Mouse (Mus musculus) bone marrow, adult 2 months (tissue): ENCODE data around the gene Platr17. TPM values are rescaled to one million over a fixed set of nuclear protein-coding genes. Genes with fewer than 3 reads are reported as not detected.

Experiments used
- H3K27ac ChIP-seq: fragments of 200-500 bp; 2 replicates; pipeline ENCODE4 v1.5.1; 2012; ENCODE audit warnings: low read depth, mild to moderate bottlenecking, control low read depth, inconsistent platforms, low read length; ENCODE audit not compliant: control insufficient read depth, poor library complexity, insufficient read depth
- H3K4me1 ChIP-seq: fragments of 200-500 bp; 2 replicates; pipeline ENCODE4 v1.6.1; 2011; ENCODE audit warnings: low read length; ENCODE audit not compliant: control insufficient read depth, insufficient read depth
- H3K4me3 ChIP-seq: fragments of 200-500 bp; replicated peaks from 2 replicates; pipeline ENCODE3; 2011; ENCODE audit warnings: mild to moderate bottlenecking, low read depth, low read length, control low read depth; ENCODE audit not compliant: control insufficient read depth
- CTCF ChIP-seq: fragments of 200-500 bp; IDR thresholded peaks from 2 replicates; pipeline ENCODE4 v1.5.1; 2011; ENCODE audit warnings: low read length, control low read depth; ENCODE audit not compliant: control insufficient read depth, insufficient read depth
- POLR2A ChIP-seq: fragments of 200-500 bp; IDR thresholded peaks from 2 replicates; pipeline ENCODE4 v1.6.1; 2011; ENCODE audit warnings: low read depth, mild to moderate bottlenecking, control low read depth, low read length, borderline replicate concordance; ENCODE audit not compliant: control insufficient read depth
- WGBS: fragments of 180-500 bp; shearing (Covaris S2); methylation state at CpG from one replicate; pipeline ENCODE4 v1.1.7; 2018; 5-methylcytosine and 5-hydroxymethylcytosine counted together
- polyA plus RNA-seq: library from polyadenylated mRNA; stranded (reverse); fragments of >200 nt; gene quantifications from 2 replicates; pipeline ENCODE4 v1.2.4, GENCODE M21; 2011; ENCODE audit warnings: low replicate concordance; ENCODE audit not compliant: missing spikeins, insufficient read depth, insufficient read length

The Platr17 gene
- polyA plus RNA-seq, 1 experiment = 1.9 TPM

DNA sequence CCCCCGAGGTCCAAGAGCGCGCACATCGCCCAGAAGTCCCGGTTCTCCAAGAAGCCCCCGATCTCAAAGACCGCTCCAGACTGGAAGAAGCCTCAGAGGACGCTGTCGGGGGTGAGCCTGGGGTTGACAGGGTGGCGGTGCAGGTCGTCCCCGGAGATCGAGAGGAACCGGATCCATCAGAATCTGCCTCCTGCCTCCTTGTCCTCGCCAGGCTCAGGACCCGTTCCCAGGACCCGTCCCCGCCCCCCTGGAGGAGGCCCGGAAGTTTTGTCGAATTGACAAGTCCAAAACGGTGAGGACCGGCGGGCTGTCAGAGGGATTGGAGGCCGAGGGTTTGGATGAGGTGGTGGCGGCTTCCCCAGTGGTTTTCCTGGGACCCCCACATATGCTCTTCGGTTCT, 36.0 kb downstream of the Platr17 start:
- Histone ChIP-seq H3K27ac (no peak overlapping the region; the same call in 1 of the 2 replicates), H3K4me3 (peak overlapping the region; percentile 97), H3K4me1 (no peaks in the 10 kb centered on the region; the same call in 1 of the 2 replicates)
- TF ChIP-seq CTCF (no peak), POLR2A (no peak)
- WGBS = 1% methylated on average over 26 of the region's 26 CpGs

DNA sequence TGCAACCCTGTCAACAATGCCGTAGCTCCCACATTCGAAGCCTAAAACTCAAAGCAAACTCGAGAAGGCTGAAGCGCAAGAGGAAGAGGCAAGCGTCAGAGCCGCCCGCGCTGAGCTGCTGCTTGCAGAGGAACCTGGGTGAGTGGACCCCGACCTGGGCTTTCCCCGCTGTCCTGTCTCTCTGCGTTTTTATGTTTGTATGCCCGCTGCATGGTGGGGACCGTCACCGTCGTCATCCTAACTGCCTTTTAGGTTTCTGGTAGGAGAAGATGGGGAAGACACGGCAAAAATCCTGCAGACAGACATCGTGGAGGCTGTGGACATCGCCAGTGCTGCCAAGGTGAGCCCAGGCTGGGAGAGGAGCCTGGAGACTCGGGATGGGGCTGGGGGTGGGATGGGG, 36.4 kb downstream of the Platr17 start:
- no peaks in the 10 kb centered on the region; the same call in 1 of the 2 replicates for H3K4me1 ChIP-seq
- 38% methylated on average over 19 of the region's 19 CpGs for WGBS
- H3K27ac ChIP-seq = no peak overlapping the region; the same call in 1 of the 2 replicates
- H3K4me3 ChIP-seq = peak overlapping the region; percentile 97
- TF ChIP-seq CTCF (no peak), POLR2A (no peak)

GRCm38 (mm10) chr17:33943454-33943853, 38.5 kb downstream of the Platr17 start:
- Histone ChIP-seq H3K4me1 (peaks cover 5% of the 10 kb centered on the region; the same call in 1 of the 2 replicates), H3K4me3 (no peak overlapping the region), H3K27ac (no peak overlapping the region)
- WGBS = 87% methylated on average over 15 of the region's 15 CpGs
- no peak for TF ChIP-seq CTCF
- no peak for TF ChIP-seq POLR2A

DNA sequence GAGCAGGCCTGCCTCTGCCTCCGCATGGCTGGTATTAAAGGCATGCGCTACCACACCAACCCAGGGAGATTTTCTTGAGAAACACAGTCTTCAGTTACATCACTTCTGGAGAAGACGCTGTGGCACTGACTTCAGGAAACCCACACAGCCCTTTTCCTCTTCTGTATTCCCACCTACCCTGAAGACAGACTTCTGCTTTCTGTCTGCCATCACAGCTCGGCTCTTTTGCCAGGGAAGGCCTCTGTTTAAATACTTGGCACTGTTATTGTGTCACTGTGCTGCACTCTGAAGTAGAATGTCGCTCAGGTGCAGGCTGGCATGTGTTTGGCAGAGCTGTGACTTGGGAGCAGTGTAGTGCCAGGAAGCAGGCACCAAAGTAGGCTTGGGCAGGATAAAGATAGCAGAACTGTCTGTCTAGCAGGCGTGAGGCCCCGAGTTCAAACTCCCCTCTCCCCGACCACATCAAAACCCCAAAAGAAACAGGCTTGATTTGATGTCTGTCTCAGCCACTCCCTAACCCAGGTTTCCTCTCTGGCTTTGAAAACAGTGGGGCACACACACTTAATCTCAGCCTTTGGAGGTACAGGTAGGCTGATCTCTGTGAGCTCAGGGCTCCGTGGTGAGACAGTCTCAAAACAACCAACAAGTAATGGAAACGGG, 42.6 kb downstream of the Platr17 start:
- H3K4me3 ChIP-seq = no peak overlapping the region
- TF ChIP-seq CTCF (no peak), POLR2A (no peak)
- H3K4me1 ChIP-seq = peaks cover 8% of the 10 kb centered on the region
- peak overlapping the region; percentile 42 for H3K27ac ChIP-seq
- 23% methylated on average over 10 of the region's 10 CpGs for WGBS

DNA sequence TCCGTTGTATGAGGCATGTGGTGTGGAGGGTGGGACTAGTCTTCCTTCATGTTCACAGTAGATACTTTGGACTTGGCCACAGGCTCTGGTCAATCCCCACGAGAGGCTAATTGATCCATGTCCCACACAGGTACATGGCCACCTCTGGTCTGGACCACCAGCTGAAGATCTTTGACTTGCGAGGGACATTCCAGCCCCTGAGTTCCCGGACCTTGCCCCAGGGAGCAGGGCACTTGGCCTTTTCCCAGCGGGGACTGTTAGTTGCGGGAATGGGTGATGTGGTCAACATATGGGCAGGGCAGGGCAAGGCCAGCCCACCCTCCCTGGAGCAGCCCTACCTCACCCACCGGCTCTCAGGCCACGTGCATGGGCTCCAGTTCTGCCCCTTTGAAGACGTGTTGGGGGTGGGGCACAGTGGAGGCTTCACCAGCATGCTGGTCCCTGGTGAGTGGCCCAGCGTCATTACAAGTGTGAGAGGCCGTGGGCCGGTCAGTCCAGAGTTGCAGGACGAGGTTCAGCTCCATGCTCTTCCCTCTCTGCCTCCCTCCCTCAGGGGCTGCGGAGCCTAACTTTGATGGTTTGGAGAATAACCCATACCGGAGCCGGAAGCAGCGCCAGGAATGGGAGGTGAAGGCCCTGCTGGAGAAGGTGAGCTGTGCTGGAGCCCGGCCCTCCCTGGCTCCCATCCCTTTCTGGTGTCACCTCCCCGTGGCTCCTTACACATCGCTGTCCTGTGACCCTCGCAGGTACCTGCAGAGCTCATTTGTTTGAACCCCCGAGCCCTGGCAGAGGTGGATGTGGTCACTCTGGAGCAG, 43.4 kb downstream of the Platr17 start:
- H3K4me3 ChIP-seq = no peak overlapping the region
- peak overlapping the region; percentile 42; the same call in 1 of the 2 replicates for H3K27ac ChIP-seq
- WGBS = 88% methylated on average over 22 of the region's 22 CpGs
- peaks cover 8% of the 10 kb centered on the region for H3K4me1 ChIP-seq
- TF ChIP-seq CTCF (no peak), POLR2A (no peak)

GRCm38 (mm10) chr17:33948905-33949537, 44.1 kb downstream of the Platr17 start:
- H3K27ac ChIP-seq = no peak overlapping the region
- WGBS = 82% methylated on average over 19 of the region's 19 CpGs
- no peak overlapping the region for H3K4me3 ChIP-seq
- peaks cover 8% of the 10 kb centered on the region for H3K4me1 ChIP-seq
- TF ChIP-seq POLR2A = no peak
- no peak for TF ChIP-seq CTCF

GRCm38 (mm10) chr17:33950131-33950625, 45.2 kb downstream of the Platr17 start:
- Histone ChIP-seq H3K27ac (no peak overlapping the region), H3K4me3 (peak overlapping the region; percentile 82), H3K4me1 (peaks cover 9% of the 10 kb centered on the region)
- WGBS = 76% methylated on average over 10 of the region's 10 CpGs
- TF ChIP-seq CTCF = no peak
- no peak for TF ChIP-seq POLR2A
